Mouse (Mus musculus) granulocyte monocyte progenitor cell, adult 5-6 weeks (primary cell): ENCODE results near the gene Iqcb1. TPM values are rescaled to one million over a fixed set of nuclear protein-coding genes. Genes with fewer than 3 reads are reported as not detected.

Experiments used
- ATAC-seq: replicated peaks from 2 replicates; pipeline ENCODE4 v1.8.0; 2016; ENCODE audit warnings: mild to moderate bottlenecking, moderate TSS enrichment, inconsistent platforms; ENCODE audit not compliant: poor library complexity, severe bottlenecking
- total RNA-seq, 2 experiments: library from RNA; stranded (forward) in 1 of 2; stranded (reverse) in 1 of 2; fragments of 200-712, 200-1000 nt in 1 of 2; fragments of >200 nt in 1 of 2; fragmentation: Nextera tagmentation in 1 of 2; gene quantifications; 2 replicates each; pipeline ENCODE4 v1.2.3; 2014 to 2017

The Iqcb1 gene
- total RNA-seq, 2 experiments from 2014 or later, result 10.8 to 13.6 TPM

GRCm38 (mm10) chr16:36874583-36875275 lies 46.5 kb downstream of the Iqcb1 start, which contains the start of the genes Eaf2 and Golgb1:
Eaf2 (minus strand) TSS chr16:36875003.
Golgb1 (plus strand) TSS chr16:36875140.
- peak; percentile 95 for ATAC-seq

- no peak for ATAC-seq
These were observed 47.2 kb downstream of the Iqcb1 start for GRCm38 (mm10) chr16:36875276-36875851.

GRCm38 (mm10) chr16:36877316-36877715 lies 49.1 kb downstream of the Iqcb1 start:
- no peak for ATAC-seq

- no peak for ATAC-seq
These were observed 54.7 kb downstream of the Iqcb1 start for GRCm38 (mm10) chr16:36882737-36883343.

GRCm38 (mm10) chr16:36884881-36885280 lies 56.7 kb downstream of the Iqcb1 start:
- peak; percentile 86 for ATAC-seq

- ATAC-seq, result no peak
These were observed 57.7 kb downstream of the Iqcb1 start for GRCm38 (mm10) chr16:36885912-36886311.

- no peak for ATAC-seq
These were observed 59.4 kb downstream of the Iqcb1 start for GRCm38 (mm10) chr16:36887546-36887945.

- no peak for ATAC-seq
These were observed 62.4 kb downstream of the Iqcb1 start for GRCm38 (mm10) chr16:36890559-36890958.

GRCm38 (mm10) chr16:36891415-36891814 lies 63.2 kb downstream of the Iqcb1 start:
- ATAC-seq, result no peak

- ATAC-seq, result no peak
These were observed 65.1 kb downstream of the Iqcb1 start for GRCm38 (mm10) chr16:36893317-36893716.

GRCm38 (mm10) chr16:36896712-36897111 lies 68.5 kb downstream of the Iqcb1 start:
- ATAC-seq, result no peak

- ATAC-seq, result no peak
These were observed 75.0 kb downstream of the Iqcb1 start for GRCm38 (mm10) chr16:36903156-36903555.

- ATAC-seq, result no peak
These were observed 83.7 kb downstream of the Iqcb1 start for GRCm38 (mm10) chr16:36911909-36912308.

- no peak for ATAC-seq
These were observed 84.1 kb downstream of the Iqcb1 start for GRCm38 (mm10) chr16:36912311-36912710.

- ATAC-seq, result no peak
These were observed 86.0 kb downstream of the Iqcb1 start for GRCm38 (mm10) chr16:36914195-36914594.

- ATAC-seq, result no peak
These were observed 90.3 kb downstream of the Iqcb1 start for GRCm38 (mm10) chr16:36918505-36918904.

GRCm38 (mm10) chr16:36920410-36920809 lies 92.2 kb downstream of the Iqcb1 start:
- peak; percentile 92 for ATAC-seq

GRCm38 (mm10) chr16:36921067-36921613 lies 93.0 kb downstream of the Iqcb1 start:
- ATAC-seq, result no peak

GRCm38 (mm10) chr16:36921980-36922379 lies 93.8 kb downstream of the Iqcb1 start:
- ATAC-seq, result no peak
